Mouse (Mus musculus) small intestine, adult 2 months (tissue): ENCODE results near the gene Ufc1.

Experiments used
- CTCF ChIP-seq: fragments of 200-500 bp; IDR thresholded peaks from 2 replicates; pipeline ENCODE4 v1.5.1; 2012; ENCODE audit warnings: low read depth, mild to moderate bottlenecking, control low read depth, inconsistent platforms, low read length, moderate library complexity, mixed read lengths; ENCODE audit not compliant: insufficient replicate concordance, insufficient read length; ENCODE audit errors: extremely low read depth
- POLR2A ChIP-seq: fragments of 200-500 bp; IDR thresholded peaks from 2 replicates; pipeline ENCODE4 v1.6.1; 2012; ENCODE audit warnings: low read depth, mild to moderate bottlenecking, control low read depth, inconsistent platforms, low read length, moderate library complexity

- no peak for TF ChIP-seq CTCF
- no peak for TF ChIP-seq POLR2A
These were observed 12.6 kb downstream of the Ufc1 start for GRCm38 (mm10) chr1:171282086-171282805.
